Mouse (Mus musculus) kidney, postnatal 0 days (tissue): ENCODE measurements around the gene Nosip. TPM values are rescaled to one million over a fixed set of nuclear protein-coding genes. Genes with fewer than 3 reads are reported as not detected.

ENCODE experiments used
- ATAC-seq: fragments of 200-750 bp; cut with Nextera tagmentation; replicated peaks from 2 replicates; pipeline ENCODE4 v1.8.0; 2017; ENCODE audit warnings: low read depth, moderate number of reproducible peaks, moderate TSS enrichment, moderate library complexity; ENCODE audit not compliant: low FRiP score
- DNase-seq: peaks from one replicate; pipeline ENCODE4 v3.0.0-alpha.2; 2016; ENCODE audit warnings: low spot score
- H3K27ac ChIP-seq: fragments of 300-500 bp; sonication (generic); 2 replicates; pipeline ENCODE4 v1.5.1; 2014; ENCODE audit warnings: mild to moderate bottlenecking
- H3K27me3 ChIP-seq: fragments of 300-500 bp; sonication (generic); 2 replicates; pipeline ENCODE4 v1.6.1; 2014; ENCODE audit warnings: low read length, mixed read lengths; ENCODE audit not compliant: insufficient read depth
- H3K36me3 ChIP-seq: fragments of 300-500 bp; sonication (generic); 2 replicates; pipeline ENCODE4 v1.6.1; 2014; ENCODE audit warnings: low read length, mixed read lengths; ENCODE audit not compliant: insufficient read depth
- H3K4me1 ChIP-seq: fragments of 300-500 bp; sonication (generic); replicated peaks from 2 replicates; pipeline ENCODE4 v1.6.1; 2014; ENCODE audit warnings: antibody characterized with exemption, low read length, mixed read lengths; ENCODE audit not compliant: insufficient read depth
- H3K4me2 ChIP-seq: fragments of 300-500 bp; sonication (generic); 2 replicates; pipeline ENCODE4 v1.6.1; 2014; ENCODE audit warnings: mild to moderate bottlenecking, low read length, moderate library complexity, mixed read lengths
- H3K4me3 ChIP-seq: fragments of 300-500 bp; sonication (generic); replicated peaks from 2 replicates; pipeline ENCODE4 v1.5.1; 2014; ENCODE audit warnings: low read depth, low read length
- H3K9ac ChIP-seq: fragments of 300-500 bp; sonication (generic); 2 replicates; pipeline ENCODE4 v1.6.1; 2014; ENCODE audit warnings: low read depth, low read length
- H3K9me3 ChIP-seq: fragments of 300-500 bp; sonication (generic); replicated peaks from 2 replicates; pipeline ENCODE4 v1.6.1; 2016; ENCODE audit warnings: low read length, inconsistent platforms, mixed read lengths
- CTCF ChIP-seq: IDR thresholded peaks from 2 replicates; pipeline ENCODE4 v1.5.1; 2016; ENCODE audit warnings: antibody characterized with exemption, low read depth, mild to moderate bottlenecking, moderate library complexity
- WGBS: fragments of 180-500 bp; shearing (Covaris S2); extraction: QIAGEN DNeasy Blood & Tissue Kit; methylation state at CpG from one replicate; pipeline ENCODE4 v1.1.7; 2014; 5-methylcytosine and 5-hydroxymethylcytosine counted together
- polyA plus RNA-seq: library from polyadenylated mRNA; unstranded; fragments of >200 nt; fragmentation: Nextera tagmentation; extraction: Ambion mirVana; gene quantifications from 2 replicates; pipeline ENCODE4 v1.2.1, GENCODE M21; 2015

The Nosip gene
- polyA plus RNA-seq, 1 experiment from 2014 or later = 65.0 TPM

GRCm38 (mm10) chr7:45111940-45112339 lies 49.7 kb downstream of the Nosip start:
- Histone ChIP-seq H3K36me3 (no peaks in the 10 kb centered on the region), H3K9me3 (no peaks in the 10 kb centered on the region), H3K4me1 (no peaks in the 10 kb centered on the region), H3K9ac (no peak overlapping the region), H3K4me3 (no peak overlapping the region), H3K27ac (no peak overlapping the region), H3K4me2 (no peak overlapping the region), H3K27me3 (no peaks in the 10 kb centered on the region)
- no peak for TF ChIP-seq CTCF
- ATAC-seq (no peak), DNase-seq (no peak)
- 62% methylated on average over 2 of the region's 2 CpGs for WGBS

GRCm38 (mm10) chr7:45112529-45112928 lies 50.3 kb downstream of the Nosip start:
- H3K4me2 ChIP-seq = no peak overlapping the region
- H3K9me3 ChIP-seq = no peaks in the 10 kb centered on the region
- H3K4me1 ChIP-seq = no peaks in the 10 kb centered on the region
- ATAC-seq (no peak), DNase-seq (no peak)
- H3K27ac ChIP-seq = no peak overlapping the region
- H3K9ac ChIP-seq = no peak overlapping the region
- no peak overlapping the region for H3K4me3 ChIP-seq
- TF ChIP-seq CTCF = no peak
- 32% methylated on average over 3 of the region's 3 CpGs for WGBS
- H3K36me3 ChIP-seq = no peaks in the 10 kb centered on the region
- H3K27me3 ChIP-seq = no peaks in the 10 kb centered on the region

GRCm38 (mm10) chr7:45113476-45113875 lies 51.2 kb downstream of the Nosip start:
- 88% methylated on average over 2 of the region's 2 CpGs for WGBS
- no peak overlapping the region for H3K27ac ChIP-seq
- H3K4me1 ChIP-seq = no peaks in the 10 kb centered on the region
- no peak overlapping the region for H3K4me2 ChIP-seq
- H3K9ac ChIP-seq = no peak overlapping the region
- TF ChIP-seq CTCF = no peak
- H3K4me3 ChIP-seq = no peak overlapping the region
- DNase-seq = no peak
- no peaks in the 10 kb centered on the region for H3K27me3 ChIP-seq
- no peak for ATAC-seq
- no peaks in the 10 kb centered on the region for H3K9me3 ChIP-seq
- H3K36me3 ChIP-seq = no peaks in the 10 kb centered on the region

- ATAC-seq (no peak), DNase-seq (no peak)
- 71% methylated on average over 8 of the region's 8 CpGs for WGBS
- no peak for TF ChIP-seq CTCF
- no peaks in the 10 kb centered on the region for H3K9me3 ChIP-seq
- H3K4me2 ChIP-seq = no peak overlapping the region
- H3K36me3 ChIP-seq = peaks cover 34% of the 10 kb centered on the region
- H3K4me3 ChIP-seq = no peak overlapping the region
- no peak overlapping the region for H3K9ac ChIP-seq
- H3K4me1 ChIP-seq = peaks cover 3% of the 10 kb centered on the region; the same call in 1 of the 2 replicates
- H3K27me3 ChIP-seq = no peaks in the 10 kb centered on the region
- H3K27ac ChIP-seq = no peak overlapping the region
Observed at GRCm38 (mm10) chr7:45117566-45117965, 55.3 kb downstream of the Nosip start.

- no peak for ATAC-seq
- H3K27me3 ChIP-seq = no peaks in the 10 kb centered on the region
- peaks cover 41% of the 10 kb centered on the region for H3K36me3 ChIP-seq
- no peak overlapping the region for H3K4me3 ChIP-seq
- no peak overlapping the region for H3K9ac ChIP-seq
- TF ChIP-seq CTCF = no peak
- H3K9me3 ChIP-seq = no peaks in the 10 kb centered on the region
- 80% methylated on average over 6 of the region's 6 CpGs for WGBS
- H3K27ac ChIP-seq = 0 out of 2 replicates have a peak overlapping the region, but pooled peaks have one; percentile 19
- H3K4me1 ChIP-seq = peaks cover 10% of the 10 kb centered on the region; the same call in 1 of the 2 replicates
- DNase-seq = no peak
- H3K4me2 ChIP-seq = no peak overlapping the region
Observed at GRCm38 (mm10) chr7:45118336-45118735, 56.1 kb downstream of the Nosip start.

- no peaks in the 10 kb centered on the region for H3K9me3 ChIP-seq
- no peak for DNase-seq
- H3K9ac ChIP-seq = no peak overlapping the region
- H3K27ac ChIP-seq = no peak overlapping the region
- ATAC-seq = no peak
- H3K36me3 ChIP-seq = peaks cover 42% of the 10 kb centered on the region
- no peaks in the 10 kb centered on the region for H3K27me3 ChIP-seq
- WGBS = 82% methylated on average over 5 of the region's 5 CpGs
- no peak overlapping the region for H3K4me2 ChIP-seq
- no peak for TF ChIP-seq CTCF
- no peak overlapping the region for H3K4me3 ChIP-seq
- H3K4me1 ChIP-seq = peaks cover 14% of the 10 kb centered on the region; the same call in 1 of the 2 replicates
Observed at GRCm38 (mm10) chr7:45119780-45120709, 57.8 kb downstream of the Nosip start.
